Mouse (Mus musculus) lung, adult 2 months (tissue): ENCODE measurements around the gene Camkmt. TPM values are rescaled to one million over a fixed set of nuclear protein-coding genes. Genes with fewer than 3 reads are reported as not detected.

Source experiments
- DNase-seq: peaks from one replicate; pipeline ENCODE4 v3.0.0; 2022
- H3K4me1 ChIP-seq: fragments of 200-500 bp; 2 replicates; pipeline ENCODE4 v1.6.1; 2011; ENCODE audit warnings: low read length; ENCODE audit not compliant: control insufficient read depth, insufficient read depth
- H3K4me3 ChIP-seq: fragments of 200-500 bp; replicated peaks from 2 replicates; pipeline ENCODE3; 2011; ENCODE audit warnings: low read depth, mild to moderate bottlenecking, control low read depth, low read length; ENCODE audit errors: extremely low read depth
- CTCF ChIP-seq: fragments of 200-500 bp; IDR thresholded peaks from 2 replicates; pipeline ENCODE4 v1.5.1; 2011; ENCODE audit warnings: mild to moderate bottlenecking, low read length, control low read depth; ENCODE audit not compliant: insufficient read depth
- POLR2A ChIP-seq: fragments of 200-500 bp; IDR thresholded peaks from 2 replicates; pipeline ENCODE4 v1.6.1; 2011; ENCODE audit warnings: low read depth, mild to moderate bottlenecking, control low read depth, low read length, borderline replicate concordance; ENCODE audit errors: extremely low read depth
- WGBS: fragments of 180-500 bp; shearing (Covaris S2); methylation state at CpG from one replicate; pipeline ENCODE4 v1.1.7; 2018; 5-methylcytosine and 5-hydroxymethylcytosine counted together
- polyA plus RNA-seq: library from polyadenylated mRNA; depleted of rRNA; stranded (reverse); fragments of >200 nt; gene quantifications from 2 replicates; pipeline ENCODE4 v1.2.3, GENCODE M21; 2012

Camkmt gene
- polyA plus RNA-seq, 1 experiment: 1.8 TPM

DNA sequence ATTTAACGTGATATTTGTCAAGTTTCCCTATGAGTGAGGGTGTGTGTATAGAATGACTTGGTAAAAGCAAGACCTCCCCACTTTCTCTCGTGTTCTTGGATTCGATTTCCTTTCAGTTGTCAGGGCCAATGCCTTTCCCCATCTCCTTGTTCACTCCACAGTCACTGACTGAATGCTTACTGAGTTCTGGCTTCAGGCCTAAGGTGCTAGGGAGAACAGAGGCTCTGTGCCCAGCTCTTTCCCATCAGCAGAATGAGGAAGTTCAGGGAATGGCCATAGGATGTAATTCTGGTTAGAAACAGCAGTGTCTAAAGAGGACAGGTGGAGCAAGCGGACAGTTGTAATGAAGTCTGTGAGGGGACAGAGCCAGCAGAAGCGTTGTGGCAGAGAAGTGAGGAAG lies 252.1 kb downstream of the Camkmt start:
- 90% methylated on average over 5 of the region's 5 CpGs for WGBS
- no peak for DNase-seq

DNA sequence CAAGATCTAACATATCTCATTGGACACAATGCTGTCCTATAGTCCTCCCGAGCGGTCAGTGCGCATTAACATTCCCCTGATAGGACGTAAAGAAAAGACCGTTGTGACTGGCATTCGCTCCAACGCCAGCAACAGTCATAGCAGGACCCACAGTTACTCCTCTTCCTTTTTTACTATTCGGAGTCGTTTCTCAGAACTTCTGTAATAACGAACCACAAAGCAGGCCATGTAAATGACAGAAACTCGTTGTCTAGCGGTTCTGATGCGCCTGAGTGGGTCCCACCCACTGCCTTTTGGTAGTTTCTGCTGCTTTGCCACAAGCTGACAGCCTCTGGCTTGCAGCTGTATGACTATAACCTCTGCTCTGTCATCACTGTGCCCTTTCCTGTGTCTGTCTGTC lies 253.1 kb downstream of the Camkmt start:
- DNase-seq: no peak
- WGBS: 86% methylated on average over 13 of the region's 13 CpGs
- TF ChIP-seq POLR2A (no peak), CTCF (no peak)
- Histone ChIP-seq H3K4me3 (no peak overlapping the region), H3K4me1 (no peaks in the 10 kb centered on the region)

More for the DNA sequence above, 252.1 kb downstream of the Camkmt start:
- Histone ChIP-seq H3K4me1 (no peaks in the 10 kb centered on the region), H3K4me3 (no peak overlapping the region)
- TF ChIP-seq POLR2A (no peak), CTCF (no peak)

DNA sequence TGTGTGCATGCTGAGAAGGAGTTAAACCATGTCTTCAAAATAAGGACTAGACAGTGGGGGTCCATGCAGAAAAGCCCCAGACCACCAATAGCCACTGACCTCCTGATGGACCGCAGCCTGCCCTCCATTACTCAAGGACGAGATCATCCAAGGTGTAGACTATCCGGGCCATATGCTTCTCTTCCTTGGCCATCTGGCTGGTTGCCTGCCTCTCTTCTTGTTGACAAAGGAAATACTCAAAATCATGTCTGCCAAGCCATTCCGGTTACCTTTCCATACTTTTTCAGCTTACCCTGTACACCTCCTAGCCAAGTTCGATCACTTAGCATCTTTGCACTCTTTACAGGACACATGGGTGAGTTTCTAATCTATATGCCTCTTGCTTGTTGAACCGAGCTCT lies 256.3 kb downstream of the Camkmt start:
- Histone ChIP-seq H3K4me1 (no peaks in the 10 kb centered on the region), H3K4me3 (no peak overlapping the region)
- WGBS: 75% methylated on average over 6 of the region's 6 CpGs
- TF ChIP-seq POLR2A (no peak), CTCF (no peak)
- no peak for DNase-seq

DNA sequence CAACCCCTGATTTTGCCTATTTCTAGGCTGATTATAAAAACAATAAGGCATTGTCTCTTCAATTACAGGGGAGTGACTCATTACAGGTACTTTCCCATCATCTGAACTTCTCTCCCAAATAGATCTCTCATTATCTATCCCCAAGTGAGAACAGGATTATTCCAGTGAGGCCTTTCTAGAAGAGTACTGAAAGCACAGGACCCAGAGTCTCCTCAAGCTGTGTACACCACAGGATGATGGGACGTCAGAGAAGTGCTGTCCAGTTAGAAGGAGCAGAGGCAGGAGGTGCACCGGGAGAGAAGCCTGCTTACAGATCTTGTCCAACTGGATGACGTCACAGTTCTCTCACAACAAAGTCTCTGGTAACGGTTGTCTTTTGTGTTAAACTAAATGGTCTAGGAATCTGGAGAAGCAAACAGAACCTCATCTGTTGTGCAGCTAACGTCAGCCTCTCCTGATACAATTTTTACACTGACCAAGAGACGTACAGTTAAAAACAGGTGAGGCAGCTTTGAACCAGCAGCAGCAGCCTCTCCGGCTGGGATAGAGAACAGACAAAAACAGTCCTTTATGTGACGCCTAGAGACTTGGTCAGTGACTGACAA lies 259.1 kb downstream of the Camkmt start:
- Histone ChIP-seq H3K4me3 (no peak overlapping the region), H3K4me1 (no peaks in the 10 kb centered on the region)
- DNase-seq: no peak
- TF ChIP-seq CTCF: no peak
- TF ChIP-seq POLR2A: no peak
- 63% methylated on average over 8 of the region's 8 CpGs for WGBS

DNA sequence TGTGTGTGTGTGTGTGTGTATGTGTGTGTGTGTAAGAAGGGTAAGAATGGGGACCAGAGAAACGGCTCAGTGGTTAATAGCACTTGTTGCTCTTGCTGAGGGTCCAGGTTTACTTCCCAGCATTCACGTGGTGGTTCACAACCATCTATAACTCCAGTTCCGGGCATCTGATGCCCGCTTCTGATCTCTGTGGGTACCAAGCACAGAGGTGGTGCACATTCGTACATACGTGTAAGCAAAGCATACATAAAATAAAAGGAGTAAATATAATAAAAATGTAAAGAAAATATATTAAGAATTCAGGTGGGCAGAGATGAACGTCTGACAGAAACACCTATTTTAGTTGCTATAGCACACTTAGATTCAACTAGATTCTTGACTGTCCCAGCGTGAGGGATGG lies 260.9 kb downstream of the Camkmt start:
- TF ChIP-seq POLR2A (no peak), CTCF (no peak)
- 86% methylated on average over 8 of the region's 8 CpGs for WGBS
- DNase-seq: no peak
- Histone ChIP-seq H3K4me1 (no peaks in the 10 kb centered on the region), H3K4me3 (no peak overlapping the region)

DNA sequence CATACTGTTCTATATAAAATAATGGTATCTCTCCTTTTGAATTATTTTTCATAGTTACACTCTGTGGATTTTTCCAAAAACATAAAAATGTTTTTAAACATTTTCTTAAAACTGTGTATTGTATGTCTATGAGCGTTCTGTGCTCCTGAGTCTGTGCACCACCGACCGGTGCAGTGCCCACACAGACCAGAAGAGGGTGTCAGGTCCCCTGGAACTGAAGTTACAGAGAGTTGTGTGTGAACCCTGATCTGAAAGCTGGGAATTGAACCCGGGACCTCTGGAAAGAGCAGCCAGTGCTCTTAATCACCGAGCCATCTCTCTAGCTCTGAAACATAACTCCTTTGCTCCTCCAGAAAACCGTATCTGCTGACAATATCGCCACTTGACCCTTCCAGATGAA lies 262.4 kb downstream of the Camkmt start:
- no peak overlapping the region for H3K4me3 ChIP-seq
- no peaks in the 10 kb centered on the region for H3K4me1 ChIP-seq
- TF ChIP-seq POLR2A: no peak
- no peak for TF ChIP-seq CTCF
- DNase-seq: no peak
- 86% methylated on average over 7 of the region's 7 CpGs for WGBS

DNA sequence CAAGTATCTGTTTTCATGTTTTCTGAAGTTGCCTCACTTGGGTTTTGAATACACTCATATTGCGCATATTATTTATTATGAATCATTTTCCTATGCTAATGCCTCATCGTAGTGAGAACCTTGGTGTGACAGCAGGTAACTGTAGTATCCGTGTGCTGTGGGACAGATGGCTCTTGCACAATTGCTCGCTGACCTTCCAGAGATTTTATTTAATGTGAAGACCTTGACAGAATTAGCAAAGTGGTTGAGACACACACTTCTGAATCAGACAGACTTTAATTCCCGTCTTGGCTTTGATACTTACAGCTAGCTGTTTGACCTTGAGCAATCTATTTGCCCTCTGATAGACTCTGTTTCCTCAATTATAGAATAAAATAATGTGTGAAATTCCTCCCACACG lies 262.8 kb downstream of the Camkmt start:
- TF ChIP-seq POLR2A (no peak), CTCF (no peak)
- 73% methylated on average over 6 of the region's 6 CpGs for WGBS
- no peak for DNase-seq
- H3K4me3 ChIP-seq: no peak overlapping the region
- no peaks in the 10 kb centered on the region for H3K4me1 ChIP-seq

DNA sequence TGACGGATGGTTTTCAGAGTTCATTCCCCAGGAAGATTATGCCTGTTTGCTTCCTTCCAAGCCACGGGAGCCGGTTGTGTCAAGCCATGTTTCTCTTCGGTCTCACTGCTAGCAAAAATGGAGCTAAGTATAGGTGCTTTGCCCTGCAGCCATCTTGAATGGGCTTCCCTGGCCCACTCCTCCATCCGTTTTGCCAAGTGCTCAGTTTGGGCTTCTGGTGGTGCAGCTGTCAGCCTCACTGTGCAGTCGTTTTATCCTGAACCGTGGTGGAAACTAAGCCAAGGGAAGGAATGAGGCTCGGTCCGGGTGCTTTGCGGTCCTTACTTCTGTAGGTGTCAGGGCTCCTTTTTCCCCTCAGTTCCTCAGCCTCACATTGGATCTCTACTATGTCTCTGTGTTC lies 263.3 kb downstream of the Camkmt start:
- TF ChIP-seq POLR2A (no peak), CTCF (no peak)
- H3K4me3 ChIP-seq: no peak overlapping the region
- H3K4me1 ChIP-seq: no peaks in the 10 kb centered on the region
- WGBS: 65% methylated on average over 10 of the region's 10 CpGs
- no peak for DNase-seq

DNA sequence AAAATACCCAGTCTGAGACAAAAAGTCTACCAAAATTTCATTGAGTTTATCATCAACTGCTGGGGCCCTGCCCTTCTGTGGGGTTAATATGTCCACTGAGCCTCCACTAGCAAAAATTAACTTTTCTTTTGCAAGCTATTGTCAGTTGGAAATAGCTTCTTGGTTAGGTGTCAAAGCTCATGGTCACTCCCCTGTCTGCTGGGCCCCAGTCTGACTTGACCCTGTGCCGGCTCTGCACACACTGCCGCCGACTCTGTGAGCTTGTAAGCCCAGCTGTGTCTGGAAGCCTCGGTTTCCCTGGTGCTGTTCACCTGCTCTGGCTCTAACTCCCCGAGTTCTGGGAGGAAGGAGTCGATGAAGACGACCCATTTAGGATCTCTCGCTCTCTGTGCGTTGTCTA lies 265.0 kb downstream of the Camkmt start:
- no peak for TF ChIP-seq POLR2A
- TF ChIP-seq CTCF: no peak
- Histone ChIP-seq H3K4me3 (no peak overlapping the region), H3K4me1 (no peaks in the 10 kb centered on the region)
- 88% methylated on average over 9 of the region's 9 CpGs for WGBS
- DNase-seq: no peak

DNA sequence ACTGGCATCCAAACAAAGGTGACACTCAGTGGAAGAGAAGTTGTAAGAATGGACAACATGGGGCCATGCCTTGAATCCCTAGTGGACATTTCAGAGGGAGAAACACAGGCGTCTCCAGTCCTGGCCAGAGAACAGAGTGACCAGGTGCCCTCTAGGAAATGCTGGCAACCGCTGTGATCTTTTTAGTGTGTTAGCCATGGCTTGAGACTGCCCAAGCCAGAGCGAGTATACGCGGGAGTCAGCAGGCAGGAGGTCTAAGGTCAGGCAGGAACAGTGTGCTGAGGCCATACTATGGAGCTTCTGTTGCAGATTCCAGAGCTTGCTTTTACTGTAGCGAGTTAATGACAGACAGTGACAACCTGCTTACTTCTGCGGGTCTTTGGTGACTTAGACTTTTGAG lies 270.7 kb downstream of the Camkmt start:
- Histone ChIP-seq H3K4me3 (no peak overlapping the region), H3K4me1 (no peaks in the 10 kb centered on the region)
- DNase-seq: no peak
- 80% methylated on average over 7 of the region's 7 CpGs for WGBS
- TF ChIP-seq CTCF (no peak), POLR2A (no peak)
